19 mouse cellular contexts compared by ENCODE assay signal in the genomic region with DNA sequence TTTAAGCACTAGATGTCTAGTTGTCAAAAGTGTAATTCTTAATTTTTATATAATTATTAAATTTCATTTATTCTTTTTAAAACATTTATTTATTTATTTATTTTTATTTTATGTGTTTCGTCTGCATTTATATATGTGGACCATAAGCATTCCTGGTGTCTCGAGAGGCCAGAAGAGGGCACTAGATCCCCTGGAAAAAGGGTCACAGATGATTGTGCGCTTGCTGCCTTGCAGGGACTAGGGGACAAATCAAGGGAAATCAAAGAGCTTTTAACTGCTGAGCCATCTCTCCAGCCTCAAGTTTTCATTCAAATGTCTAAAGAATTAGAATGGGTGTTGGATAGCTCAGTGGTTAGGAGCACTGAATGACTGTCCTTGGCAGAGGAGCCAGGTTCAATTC. TPM values are rescaled to one million over a fixed set of nuclear protein-coding genes. Genes with fewer than 3 reads are reported as not detected.
A peak's percentile ranks its signal among the peaks of the same experiment; 100 is the strongest.
DNase-seq lines count a peak whose midpoint lies in the region; ATAC-seq and TF ChIP-seq lines count a peak whose summit lies in the region.
"Had no signal": no experiment of that assay in that cellular context is flagged by ENCODE, and none has a peak within 500 bp of the region (broad histone marks: within the 10 kb centered on the region; RNA-seq: fewer than 3 reads in every experiment).

No protein-coding gene starts in this region.

- no peak overlapping the region for H3K27ac ChIP-seq in hindbrain, postnatal 0 days
- no peak overlapping the region for H3K27ac ChIP-seq in hindbrain, embryonic 16.5 days (ENCODE audit: low read depth, low read length)
- no peak overlapping the region for H3K27ac ChIP-seq in lung, postnatal 0 days (ENCODE audit: low read length)
- H3K27ac ChIP-seq in ES-Bruce4 (ENCODE audit: insufficient read depth, low read length): no peak overlapping the region
- H3K27ac ChIP-seq: limb, embryonic 12.5 days; lung, embryonic 15.5 days; midbrain, embryonic 12.5 days had no signal

- H3K9ac ChIP-seq in hindbrain, postnatal 0 days (replicated peaks; ENCODE audit: low read length): no peak overlapping the region
- H3K9ac ChIP-seq in hindbrain, embryonic 16.5 days (ENCODE audit: low read depth, low read length): no peak overlapping the region
- H3K9ac ChIP-seq in lung, postnatal 0 days (replicated peaks; ENCODE audit: low read depth): no peak overlapping the region
- no peak overlapping the region for H3K9ac ChIP-seq in ES-Bruce4 (ENCODE audit: low read depth, poor library complexity, severe bottlenecking)
- H3K9ac ChIP-seq: heart, embryonic 12.5 days; limb, embryonic 12.5 days; lung, embryonic 15.5 days; midbrain, embryonic 12.5 days had no signal

- no peaks in the 10 kb centered on the region for H3K36me3 ChIP-seq in hindbrain, postnatal 0 days (ENCODE audit: insufficient read depth, low read length)
- no peaks in the 10 kb centered on the region; the same call in 1 of the 2 replicates for H3K36me3 ChIP-seq in hindbrain, embryonic 16.5 days (ENCODE audit: control insufficient read depth, insufficient read depth, low read length)
- no peaks in the 10 kb centered on the region; the same call in 1 of the 2 replicates for H3K36me3 ChIP-seq in lung, postnatal 0 days (ENCODE audit: insufficient read depth, low read length)
- H3K36me3 ChIP-seq in ES-Bruce4 (ENCODE audit: control insufficient read depth, insufficient read depth, low read length, poor library complexity, severe bottlenecking): peaks cover 3% of the 10 kb centered on the region

- no peak overlapping the region for H3K4me3 ChIP-seq in hindbrain, postnatal 0 days (ENCODE audit: low read length)
- H3K4me3 ChIP-seq in hindbrain, embryonic 16.5 days (ENCODE audit: low read length): no peak overlapping the region
- no peak overlapping the region for H3K4me3 ChIP-seq in lung, postnatal 0 days (ENCODE audit: low read depth, low read length)
- H3K4me3 ChIP-seq in ES-Bruce4 (ENCODE audit: low read depth, low read length): no peak overlapping the region
- H3K4me3 ChIP-seq: erythroblast, embryonic 14.5 days; heart, embryonic 12.5 days; limb, embryonic 12.5 days; lung, embryonic 15.5 days; midbrain, embryonic 12.5 days had no signal

- TF ChIP-seq CTCF in hindbrain, postnatal 0 days (IDR thresholded peaks at IDR 0.05; ENCODE audit: low read depth): 0 out of 2 replicates have a peak, but pooled peaks have one; percentile 12
- TF ChIP-seq CTCF in lung, postnatal 0 days (IDR thresholded peaks at IDR 0.05): peak; percentile 33
- peak; percentile 39 for TF ChIP-seq CTCF in ES-Bruce4 (IDR thresholded peaks at IDR 0.05; ENCODE audit: low read depth, low read length)
- TF ChIP-seq CTCF in brain, embryonic 14.5 days (IDR thresholded peaks at IDR 0.05; ENCODE audit: borderline replicate concordance, extremely low read depth, insufficient read depth, insufficient read length): peak; percentile 29; the same call in 1 of the 2 replicates

- no peak for TF ChIP-seq EP300 in lung, postnatal 0 days (IDR thresholded peaks at IDR 0.05)
- no peak for TF ChIP-seq EP300 in ES-Bruce4 (IDR thresholded peaks at IDR 0.05; ENCODE audit: insufficient read depth, low read depth, low read length)

- WGBS in hindbrain, postnatal 0 days: 86% methylated on average over 3 of the region's 3 CpGs
- WGBS in hindbrain, embryonic 16.5 days: 88% methylated on average over 3 of the region's 3 CpGs
- 91% methylated on average over 3 of the region's 3 CpGs for WGBS in lung, postnatal 0 days

- H3K4me2 ChIP-seq in hindbrain, postnatal 0 days (ENCODE audit: low read depth, low read length): no peak overlapping the region
- H3K4me2 ChIP-seq in hindbrain, embryonic 16.5 days (ENCODE audit: low read length): no peak overlapping the region
- no peak overlapping the region for H3K4me2 ChIP-seq in lung, postnatal 0 days (replicated peaks; ENCODE audit: low read depth, low read length)
- H3K4me2 ChIP-seq: heart, embryonic 12.5 days; limb, embryonic 12.5 days; lung, embryonic 15.5 days; midbrain, embryonic 12.5 days had no signal

- DNase-seq in hindbrain, postnatal 0 days (ENCODE audit: low spot score): no peak
- no peak for DNase-seq in lung, postnatal 0 days (ENCODE audit: low spot score)
- DNase-seq in lung, postnatal 36 days: no peak
- peak; percentile 38 for DNase-seq in brain, embryonic 14.5 days (ENCODE audit: low read depth)
- DNase-seq in testis, postnatal 14 days (ENCODE audit: low spot score): no peak
- DNase-seq in urinary bladder, postnatal 14 days (ENCODE audit: low spot score): no peak
- DNase-seq: adrenal gland, postnatal 14 days; cerebellum, postnatal 36 days; gastrocnemius, postnatal 14 days; heart, postnatal 4 days; kidney, postnatal 36 days; right cerebral cortex, postnatal 4 days had no signal

- no peaks in the 10 kb centered on the region for H3K9me3 ChIP-seq in hindbrain, postnatal 0 days (ENCODE audit: low read length)
- H3K9me3 ChIP-seq in hindbrain, embryonic 16.5 days (ENCODE audit: control insufficient read depth, low read length): no peaks in the 10 kb centered on the region
- no peaks in the 10 kb centered on the region for H3K9me3 ChIP-seq in lung, postnatal 0 days (ENCODE audit: low read length)
- no peaks in the 10 kb centered on the region for H3K9me3 ChIP-seq in ES-Bruce4 (replicated peaks; ENCODE audit: control insufficient read depth, insufficient read depth, low read length, poor library complexity, severe bottlenecking)
- H3K9me3 ChIP-seq: heart, embryonic 12.5 days; limb, embryonic 12.5 days; lung, embryonic 15.5 days; midbrain, embryonic 12.5 days had no signal

- no peaks in the 10 kb centered on the region for H3K4me1 ChIP-seq in hindbrain, postnatal 0 days (ENCODE audit: insufficient read depth, low read length)
- H3K4me1 ChIP-seq in hindbrain, embryonic 16.5 days (ENCODE audit: control insufficient read depth, insufficient read depth, low read depth, low read length): no peaks in the 10 kb centered on the region
- no peaks in the 10 kb centered on the region for H3K4me1 ChIP-seq in lung, postnatal 0 days (ENCODE audit: insufficient read depth, low read depth, low read length)
- no peaks in the 10 kb centered on the region for H3K4me1 ChIP-seq in ES-Bruce4 (ENCODE audit: control insufficient read depth, insufficient read depth, low read length)
- H3K4me1 ChIP-seq: limb, embryonic 12.5 days; lung, embryonic 15.5 days; midbrain, embryonic 12.5 days had no signal

- no peaks in the 10 kb centered on the region for H3K27me3 ChIP-seq in hindbrain, postnatal 0 days (ENCODE audit: insufficient read depth, low read length)
- no peaks in the 10 kb centered on the region for H3K27me3 ChIP-seq in hindbrain, embryonic 16.5 days (replicated peaks; ENCODE audit: control insufficient read depth, insufficient read depth, low read length)
- no peaks in the 10 kb centered on the region for H3K27me3 ChIP-seq in lung, postnatal 0 days (replicated peaks; ENCODE audit: insufficient read depth, low read length)
- H3K27me3 ChIP-seq in ES-Bruce4 (ENCODE audit: control insufficient read depth, insufficient read depth, low read length, poor library complexity, severe bottlenecking): no peaks in the 10 kb centered on the region
- H3K27me3 ChIP-seq: heart, embryonic 12.5 days; limb, embryonic 12.5 days; lung, embryonic 15.5 days; midbrain, embryonic 12.5 days had no signal

- no peak for TF ChIP-seq POLR2A in ES-Bruce4 (IDR thresholded peaks at IDR 0.05; ENCODE audit: insufficient read depth, low read length)
- TF ChIP-seq POLR2A in brain, embryonic 14.5 days (IDR thresholded peaks at IDR 0.05; ENCODE audit: borderline replicate concordance, extremely low read depth, insufficient read depth, insufficient read length, poor library complexity, severe bottlenecking): no peak

- no peak for ATAC-seq in hindbrain, postnatal 0 days
- no peak for ATAC-seq in hindbrain, embryonic 16.5 days
- no peak for ATAC-seq in lung, postnatal 0 days

RNA-seq across cellular contexts. Expression of a gene that starts 33.1 kb away (rescaled TPM):
- total RNA-seq in hindbrain, postnatal 0 days (2014; rRNA removed): 121 and 129 TPM in 2 replicates
- 140 and 143 TPM in 2 replicates for polyA plus RNA-seq in hindbrain, postnatal 0 days (2015; fragmentation: Nextera tagmentation; extraction: Ambion mirVana)
- polyA plus RNA-seq in hindbrain, embryonic 16.5 days (2015; fragmentation: Nextera tagmentation; extraction: Ambion mirVana): 195 and 223 TPM in 2 replicates
- 107 and 117 TPM in 2 replicates for polyA plus RNA-seq in lung, postnatal 0 days (2015; fragmentation: Nextera tagmentation; extraction: Ambion mirVana)
- 140 and 156 TPM in 2 replicates for polyA plus RNA-seq in ES-Bruce4 (2011; ENCODE audit: insufficient read depth, insufficient read length, low read depth, missing spikeins)
- 203 and 240 TPM in 2 replicates for polyA plus RNA-seq in brain, embryonic 14.5 days (2012; rRNA removed)

RNA-seq across cellular contexts. Expression of a gene that starts 50.9 kb away (rescaled TPM):
- total RNA-seq in hindbrain, postnatal 0 days (2014; rRNA removed): 6.7 and 7.7 TPM in 2 replicates
- 11.7 and 17.1 TPM in 2 replicates for polyA plus RNA-seq in hindbrain, postnatal 0 days (2015; fragmentation: Nextera tagmentation; extraction: Ambion mirVana)
- 12.6 and 15.1 TPM in 2 replicates for polyA plus RNA-seq in hindbrain, embryonic 16.5 days (2015; fragmentation: Nextera tagmentation; extraction: Ambion mirVana)
- 75.3 and 92.6 TPM in 2 replicates for polyA plus RNA-seq in lung, postnatal 0 days (2015; fragmentation: Nextera tagmentation; extraction: Ambion mirVana)
- polyA plus RNA-seq in ES-Bruce4 (2011; ENCODE audit: insufficient read depth, insufficient read length, low read depth, missing spikeins): 95.9 and 109 TPM in 2 replicates
- 12.0 and 15.0 TPM in 2 replicates for polyA plus RNA-seq in brain, embryonic 14.5 days (2012; rRNA removed)

RNA-seq across cellular contexts. Expression of a gene that starts 51.0 kb away (rescaled TPM):
- total RNA-seq in hindbrain, postnatal 0 days (2014; rRNA removed): 13.2 and 17.6 TPM in 2 replicates
- polyA plus RNA-seq in hindbrain, postnatal 0 days (2015; fragmentation: Nextera tagmentation; extraction: Ambion mirVana): 16.2 and 18.5 TPM in 2 replicates
- polyA plus RNA-seq in hindbrain, embryonic 16.5 days (2015; fragmentation: Nextera tagmentation; extraction: Ambion mirVana): 38.4 and 41.4 TPM in 2 replicates
- 19.8 and 24.1 TPM in 2 replicates for polyA plus RNA-seq in lung, postnatal 0 days (2015; fragmentation: Nextera tagmentation; extraction: Ambion mirVana)
- polyA plus RNA-seq in ES-Bruce4 (2011; ENCODE audit: insufficient read depth, insufficient read length, low read depth, missing spikeins): 43.3 and 47.6 TPM in 2 replicates
- polyA plus RNA-seq in brain, embryonic 14.5 days (2012; rRNA removed): 33.2 and 33.6 TPM in 2 replicates
